Mouse (Mus musculus): ENCODE measurements at regions not wholly inside any gene's neighbourhood (a gene's known extent, or its start where the extent isn't known, plus 50 kb on each side); places are given as distances from the start of the nearest gene placed in this dataset.

GRCm38 (mm10) chr19:52600410-52600809 lies 336.3 kb downstream of the Ins1 start:
- TF ChIP-seq E2F4 (IDR thresholded peaks at IDR 0.05; ENCODE audit: insufficient read depth) (no peak), MAX (IDR thresholded peaks at IDR 0.05; ENCODE audit: low read depth) (no peak), REST (IDR thresholded peaks at IDR 0.05; ENCODE audit: insufficient read depth, insufficient read length) (no peak), POLR2A (IDR thresholded peaks at IDR 0.05; ENCODE audit: insufficient read length, low read depth) (no peak), MYOG (IDR thresholded peaks at IDR 0.05; ENCODE audit: control insufficient read depth in 1 of 3, insufficient read depth in 1 of 3, insufficient read length in 2 of 3, low read depth in 2 of 3) (no peak), SRF (IDR thresholded peaks at IDR 0.05; ENCODE audit: control insufficient read depth, insufficient read length, low read depth) (no peak)
